Mouse (Mus musculus): ENCODE data around the gene Gm17087. TPM values are rescaled to one million over a fixed set of nuclear protein-coding genes. Genes with fewer than 3 reads are reported as not detected.

Gene Gm17087
- total RNA-seq (2017) = not detected in 3 replicates

- no peak for ATAC-seq (replicated peaks; ENCODE audit: insufficient number of reproducible peaks, low FRiP score, low TSS enrichment, poor library complexity, severe bottlenecking)
Measured at GRCm38 (mm10) chr17:8566850-8567249, at the start of gene Gm17087. Gene Gm17087, minus strand, starts transcription at chr17:8566950.

GRCm38 (mm10) chr17:8613882-8614551 is 47.3 kb upstream of the Gm17087 start:
- ATAC-seq (replicated peaks; ENCODE audit: insufficient number of reproducible peaks, low FRiP score, low TSS enrichment, poor library complexity, severe bottlenecking) = no peak

GRCm38 (mm10) chr17:8611916-8612315 is 45.2 kb upstream of the Gm17087 start:
- no peak for ATAC-seq (replicated peaks; ENCODE audit: insufficient number of reproducible peaks, low FRiP score, low TSS enrichment, poor library complexity, severe bottlenecking)

DNA sequence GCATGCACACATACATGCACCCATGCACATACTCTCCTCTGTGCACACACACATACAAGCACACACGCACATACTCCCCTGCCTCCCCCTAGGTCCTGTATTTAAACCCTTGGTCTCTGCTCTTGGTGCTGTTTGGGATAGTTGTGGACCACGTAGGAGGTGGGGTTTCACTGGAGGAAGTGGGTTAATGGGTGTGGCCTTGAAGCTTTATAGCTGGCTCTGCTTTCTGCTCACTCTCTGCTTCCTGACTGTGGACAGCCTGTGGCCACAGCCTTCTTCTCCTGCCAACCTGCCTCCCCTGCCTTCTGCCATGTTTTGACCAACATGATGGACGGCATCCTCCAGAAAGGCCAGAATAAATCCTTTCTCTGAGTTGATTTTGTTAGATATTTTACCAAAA is 39.9 kb upstream of the Gm17087 start:
- ATAC-seq (replicated peaks; ENCODE audit: insufficient number of reproducible peaks, low FRiP score, low TSS enrichment, poor library complexity, severe bottlenecking) = no peak

GRCm38 (mm10) chr17:8605921-8606320 is 39.2 kb upstream of the Gm17087 start:
- ATAC-seq (replicated peaks; ENCODE audit: insufficient number of reproducible peaks, low FRiP score, low TSS enrichment, poor library complexity, severe bottlenecking) = no peak

DNA sequence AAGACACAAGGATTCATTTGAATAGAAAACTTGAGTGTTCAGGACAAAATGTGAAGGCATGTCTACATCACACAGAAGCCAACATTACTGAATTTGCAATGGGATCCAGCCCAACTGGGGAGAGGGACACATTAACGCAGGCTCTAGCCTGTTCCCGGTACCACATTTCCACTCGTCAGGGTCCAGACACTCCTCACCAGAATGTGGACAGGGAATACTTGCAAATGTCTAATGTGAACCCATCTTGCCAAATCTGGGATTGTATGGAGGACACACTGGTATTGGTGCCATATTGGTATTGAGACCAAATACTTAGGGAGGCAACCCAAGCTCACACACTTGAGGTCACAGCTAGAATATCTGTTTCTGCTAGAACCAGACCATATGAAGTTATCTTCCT is 36.2 kb upstream of the Gm17087 start:
- no peak for ATAC-seq (replicated peaks; ENCODE audit: insufficient number of reproducible peaks, low FRiP score, low TSS enrichment, poor library complexity, severe bottlenecking)

DNA sequence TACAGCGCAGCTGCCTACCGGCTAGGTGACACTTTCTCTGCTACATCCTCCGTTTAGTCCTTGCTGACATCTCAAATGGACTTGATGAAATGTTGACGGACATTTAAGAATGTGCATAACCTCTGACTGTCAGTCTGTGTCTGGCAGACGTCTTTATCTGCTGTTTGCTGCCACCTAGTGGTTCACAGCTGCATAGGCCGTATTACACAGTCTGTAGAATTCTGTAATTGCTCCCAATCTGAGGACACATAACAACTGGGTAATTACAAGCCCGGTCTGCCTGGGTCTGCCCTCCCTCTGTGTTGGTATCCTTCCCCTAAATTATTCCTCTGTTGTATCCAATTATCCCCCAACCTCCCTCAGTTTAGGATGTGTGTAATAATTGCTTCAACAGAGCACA is 31.0 kb upstream of the Gm17087 start:
- 0 out of 2 replicates have a peak, but pooled peaks have one; percentile 66 for ATAC-seq (replicated peaks; ENCODE audit: insufficient number of reproducible peaks, low FRiP score, low TSS enrichment, poor library complexity, severe bottlenecking)

- ATAC-seq (replicated peaks; ENCODE audit: insufficient number of reproducible peaks, low FRiP score, low TSS enrichment, poor library complexity, severe bottlenecking) = no peak
Measured at GRCm38 (mm10) chr17:8592427-8593277, 25.9 kb upstream of the Gm17087 start.

- no peak for ATAC-seq (replicated peaks; ENCODE audit: insufficient number of reproducible peaks, low FRiP score, low TSS enrichment, poor library complexity, severe bottlenecking)
Measured at GRCm38 (mm10) chr17:8581579-8581978, 14.8 kb upstream of the Gm17087 start.

GRCm38 (mm10) chr17:8580360-8580759 is 13.6 kb upstream of the Gm17087 start:
- ATAC-seq (replicated peaks; ENCODE audit: insufficient number of reproducible peaks, low FRiP score, low TSS enrichment, poor library complexity, severe bottlenecking) = no peak

GRCm38 (mm10) chr17:8573542-8574260 is 7.0 kb upstream of the Gm17087 start:
- no peak for ATAC-seq (replicated peaks; ENCODE audit: insufficient number of reproducible peaks, low FRiP score, low TSS enrichment, poor library complexity, severe bottlenecking)

GRCm38 (mm10) chr17:8562886-8563280 is 3.9 kb downstream of the Gm17087 start:
- ATAC-seq (replicated peaks; ENCODE audit: insufficient number of reproducible peaks, low FRiP score, low TSS enrichment, poor library complexity, severe bottlenecking) = no peak

DNA sequence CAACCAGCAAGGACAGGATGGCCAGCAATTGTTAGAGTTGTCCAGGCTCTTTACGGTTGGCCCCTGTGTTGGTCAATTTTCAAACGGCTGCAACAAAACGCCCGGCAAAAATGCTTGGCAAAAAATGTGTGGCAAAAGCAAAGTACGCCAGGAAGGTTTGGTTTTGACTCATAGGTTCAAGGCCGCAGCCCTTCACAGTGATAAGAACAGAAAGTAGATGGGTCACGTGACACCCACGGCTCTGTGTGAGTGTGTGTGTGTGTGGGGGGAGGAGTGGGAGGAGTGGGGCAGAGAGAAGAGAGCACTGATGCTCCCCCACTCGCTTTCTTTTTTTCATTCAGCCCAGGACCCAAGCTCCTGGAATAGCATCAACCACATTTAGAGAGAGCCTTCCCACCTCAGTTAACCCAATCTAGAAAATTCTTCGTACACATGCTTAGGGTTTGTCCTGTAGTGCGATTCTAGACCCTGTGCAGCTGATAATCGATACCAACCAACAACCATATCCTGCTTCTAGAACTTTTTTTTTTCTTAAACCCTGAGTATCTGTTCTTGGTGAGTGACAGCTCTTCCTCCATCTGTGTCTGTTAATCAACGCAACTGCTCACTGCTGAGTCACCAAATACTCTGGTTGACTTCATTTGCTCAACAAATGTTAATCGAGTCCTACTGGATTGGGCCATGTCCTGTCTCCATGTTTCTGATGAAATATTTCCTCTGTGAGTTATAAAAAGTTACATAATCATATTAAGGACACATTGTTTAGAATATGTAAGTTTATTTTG is 4.5 kb downstream of the Gm17087 start:
- ATAC-seq (replicated peaks; ENCODE audit: insufficient number of reproducible peaks, low FRiP score, low TSS enrichment, poor library complexity, severe bottlenecking) = no peak

- ATAC-seq (replicated peaks; ENCODE audit: insufficient number of reproducible peaks, low FRiP score, low TSS enrichment, poor library complexity, severe bottlenecking) = no peak
Measured at GRCm38 (mm10) chr17:8557926-8558325, 8.8 kb downstream of the Gm17087 start.

DNA sequence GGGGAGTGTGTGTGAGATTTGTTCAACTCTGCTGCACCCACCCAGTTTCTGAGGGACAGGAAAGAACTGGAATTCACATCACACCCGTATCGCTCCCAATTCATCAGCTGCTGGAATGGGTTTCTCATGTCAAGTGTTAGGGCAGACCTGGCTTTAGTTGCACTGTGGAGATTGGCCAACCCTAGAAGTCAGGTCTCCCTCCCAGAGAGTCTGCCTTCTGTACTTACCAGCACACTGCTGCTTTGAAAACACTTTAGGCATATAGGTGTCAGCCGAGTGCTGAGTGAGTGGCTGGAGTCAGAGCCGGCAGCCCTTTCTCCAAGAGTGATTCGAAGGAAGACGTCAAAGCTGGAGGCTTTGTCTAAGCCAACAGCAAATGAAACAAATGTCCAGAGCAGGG is 10.5 kb downstream of the Gm17087 start:
- ATAC-seq (replicated peaks; ENCODE audit: insufficient number of reproducible peaks, low FRiP score, low TSS enrichment, poor library complexity, severe bottlenecking) = no peak

DNA sequence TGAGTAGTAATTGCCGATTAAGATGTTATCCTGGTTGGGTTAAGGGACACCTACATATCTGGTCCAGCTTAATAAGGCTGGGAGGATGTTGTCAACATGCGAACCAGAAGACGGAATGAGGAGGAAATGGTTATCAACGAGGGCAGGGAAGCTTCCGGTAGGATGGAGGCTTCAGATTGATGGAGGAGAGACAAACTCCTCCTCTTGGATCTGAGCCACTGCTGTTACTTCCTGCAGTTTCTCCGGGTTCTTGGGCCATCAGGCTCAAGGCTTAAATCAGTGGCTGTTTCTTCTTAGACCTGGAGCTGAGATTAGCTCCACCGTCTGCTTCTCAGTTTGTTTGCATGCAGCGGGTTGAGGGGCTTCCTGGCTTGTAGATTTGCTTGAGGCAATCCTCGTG is 11.0 kb downstream of the Gm17087 start:
- ATAC-seq (replicated peaks; ENCODE audit: insufficient number of reproducible peaks, low FRiP score, low TSS enrichment, poor library complexity, severe bottlenecking) = no peak

GRCm38 (mm10) chr17:8554219-8554618 is 12.5 kb downstream of the Gm17087 start:
- ATAC-seq (replicated peaks; ENCODE audit: insufficient number of reproducible peaks, low FRiP score, low TSS enrichment, poor library complexity, severe bottlenecking) = no peak

DNA sequence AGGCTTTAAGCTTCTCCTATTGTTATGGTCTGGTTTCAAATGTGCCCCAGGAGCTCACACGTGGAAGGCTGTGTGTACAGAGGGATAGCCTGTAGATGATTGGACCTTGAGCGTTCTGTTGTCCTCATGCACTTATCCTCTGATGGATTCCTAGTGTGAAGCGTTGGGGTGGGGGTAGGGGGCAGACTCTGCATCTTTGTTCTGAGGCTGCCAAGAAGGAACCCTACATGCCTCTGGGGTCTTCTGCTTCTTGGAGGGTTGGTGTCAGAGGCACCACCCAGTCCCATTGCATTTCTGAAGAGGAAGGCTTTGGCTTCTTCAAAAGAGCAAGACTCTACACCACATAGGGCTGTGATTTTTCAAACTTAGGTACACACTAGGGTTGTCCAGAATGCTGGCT is 13.1 kb downstream of the Gm17087 start:
- no peak for ATAC-seq (replicated peaks; ENCODE audit: insufficient number of reproducible peaks, low FRiP score, low TSS enrichment, poor library complexity, severe bottlenecking)
